Mouse (Mus musculus) heart, adult 2 months (tissue): ENCODE measurements around the gene Pramel1.

Experiments
- CTCF ChIP-seq: fragments of 200-600 bp; IDR thresholded peaks from 2 replicates; pipeline ENCODE4 v1.8.1; 2022; ENCODE audit warnings: antibody characterized with exemption, mild to moderate bottlenecking, moderate library complexity
- EP300 ChIP-seq: fragments of 200-500 bp; IDR thresholded peaks from 2 replicates; pipeline ENCODE4 v1.6.1; 2011; ENCODE audit warnings: low read depth, low read length, control low read depth; ENCODE audit not compliant: insufficient read depth
- POLR2A ChIP-seq: fragments of 200-500 bp; IDR thresholded peaks from 2 replicates; pipeline ENCODE4 v1.6.1; 2011; ENCODE audit warnings: mild to moderate bottlenecking, low read depth, low read length, control low read depth; ENCODE audit not compliant: insufficient read depth

GRCm38 (mm10) chr4:143348678-143349077 is 45.5 kb upstream of the Pramel1 start:
- no peak for TF ChIP-seq CTCF
- TF ChIP-seq EP300 = no peak
- TF ChIP-seq POLR2A = no peak
